Mouse (Mus musculus) intestine, embryonic 14.5 days (tissue): ENCODE data around the gene Hist1h2aa. TPM values are rescaled to one million over a fixed set of nuclear protein-coding genes. Genes with fewer than 3 reads are reported as not detected.

Experiments
- ATAC-seq: fragments of 200-750 bp; cut with Nextera tagmentation; replicated peaks from 2 replicates; pipeline ENCODE4 v1.8.0; 2017; ENCODE audit warnings: low read depth, moderate number of reproducible peaks, moderate TSS enrichment, moderate library complexity; ENCODE audit not compliant: low FRiP score, low TSS enrichment
- DNase-seq: peaks from one replicate; pipeline ENCODE4 v3.0.0-alpha.2; 2018; ENCODE audit warnings: low spot score
- H3K27ac ChIP-seq: fragments of 300-500 bp; sonication (generic); 2 replicates; pipeline ENCODE4 v1.5.1; 2014; ENCODE audit warnings: low read depth, mild to moderate bottlenecking, control low read depth
- H3K27me3 ChIP-seq: fragments of 300-500 bp; sonication (generic); replicated peaks from 2 replicates; pipeline ENCODE4 v1.6.1; 2014; ENCODE audit warnings: low read length, control low read depth; ENCODE audit not compliant: control insufficient read depth, insufficient read depth
- H3K36me3 ChIP-seq: fragments of 300-500 bp; sonication (generic); 2 replicates; pipeline ENCODE4 v1.6.1; 2014; ENCODE audit warnings: low read length, control low read depth; ENCODE audit not compliant: control insufficient read depth, insufficient read depth
- H3K4me1 ChIP-seq: fragments of 300-500 bp; sonication (generic); replicated peaks from 2 replicates; pipeline ENCODE4 v1.6.1; 2014; ENCODE audit warnings: low read length, control low read depth, mixed read lengths; ENCODE audit not compliant: control insufficient read depth, insufficient read depth
- H3K4me2 ChIP-seq: fragments of 300-500 bp; sonication (generic); 2 replicates; pipeline ENCODE4 v1.6.1; 2014; ENCODE audit warnings: low read length
- H3K4me3 ChIP-seq: fragments of 300-500 bp; sonication (generic); 2 replicates; pipeline ENCODE4 v1.5.1; 2014; ENCODE audit warnings: low read depth, low read length, control low read depth, mixed read lengths
- H3K9ac ChIP-seq: fragments of 300-500 bp; sonication (generic); 2 replicates; pipeline ENCODE4 v1.6.1; 2014; ENCODE audit warnings: mild to moderate bottlenecking, low read length
- H3K9me3 ChIP-seq: fragments of 300-500 bp; sonication (generic); 2 replicates; pipeline ENCODE4 v1.6.1; 2016; ENCODE audit warnings: low read length, control low read depth; ENCODE audit not compliant: control insufficient read depth
- WGBS: fragments of 180-500 bp; shearing (Covaris S2); extraction: QIAGEN DNeasy Blood & Tissue Kit; methylation state at CpG from one replicate; pipeline ENCODE4 v1.1.7; 2014; 5-methylcytosine and 5-hydroxymethylcytosine counted together
- polyA plus RNA-seq: library from polyadenylated mRNA; unstranded; fragments of >200 nt; fragmentation: Nextera tagmentation; extraction: Ambion mirVana; gene quantifications from 2 replicates; pipeline ENCODE4 v1.2.1, GENCODE M21; 2014

The Hist1h2aa gene
- polyA plus RNA-seq, 1 experiment from 2014 or later, result not detected

DNA sequence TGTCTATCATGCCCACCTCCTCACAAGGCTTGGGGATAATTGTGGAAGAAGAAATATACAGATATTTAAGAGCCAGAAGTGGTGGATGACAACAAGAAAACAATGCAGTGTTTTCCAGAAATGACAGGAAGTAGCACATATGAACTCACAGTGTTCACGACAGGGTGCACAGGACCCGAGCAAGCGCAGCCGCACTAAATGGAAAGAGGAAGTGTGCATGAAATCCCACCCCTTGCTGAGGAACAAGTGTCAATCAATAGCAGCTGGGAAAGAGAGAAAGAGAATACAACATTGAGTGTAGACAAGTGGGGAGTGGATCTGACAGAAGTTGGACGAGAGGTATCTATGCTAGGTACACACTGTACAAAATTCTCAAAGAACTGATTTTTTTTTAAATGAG, 22.9 kb upstream of the Hist1h2aa start:
- H3K4me3 ChIP-seq, result no peak overlapping the region
- no peaks in the 10 kb centered on the region for H3K27me3 ChIP-seq
- ATAC-seq (no peak), DNase-seq (no peak)
- H3K4me1 ChIP-seq, result peaks cover 9% of the 10 kb centered on the region
- H3K9ac ChIP-seq, result no peak overlapping the region
- no peak overlapping the region for H3K4me2 ChIP-seq
- 89% methylated on average over 5 of the region's 5 CpGs for WGBS
- no peaks in the 10 kb centered on the region for H3K9me3 ChIP-seq
- no peak overlapping the region for H3K27ac ChIP-seq
- no peaks in the 10 kb centered on the region for H3K36me3 ChIP-seq

GRCm38 (mm10) chr13:23913791-23914306, 20.4 kb upstream of the Hist1h2aa start:
- peak overlapping the region; percentile 42 for H3K4me2 ChIP-seq
- peak; percentile 59 for DNase-seq
- peaks cover 9% of the 10 kb centered on the region for H3K4me1 ChIP-seq
- peak overlapping the region; percentile 27 for H3K4me3 ChIP-seq
- peak; percentile 43; the same call in 1 of the 2 replicates for ATAC-seq
- no peak overlapping the region for H3K9ac ChIP-seq
- WGBS, result 22% methylated on average over 6 of the region's 6 CpGs
- no peaks in the 10 kb centered on the region for H3K36me3 ChIP-seq
- no peaks in the 10 kb centered on the region for H3K9me3 ChIP-seq
- H3K27ac ChIP-seq, result peak overlapping the region; percentile 71
- no peaks in the 10 kb centered on the region for H3K27me3 ChIP-seq

GRCm38 (mm10) chr13:23914376-23915167, 19.7 kb upstream of the Hist1h2aa start, which contains the start of gene Slc17a4:
Gene Slc17a4 (minus strand): TSS chr13:23915009.
- Histone ChIP-seq H3K4me2 (peak within 1 kb of the TSS; percentile 42), H3K9me3 (no peaks in the 10 kb centered on the region), H3K27me3 (no peaks in the 10 kb centered on the region), H3K4me1 (peaks cover 9% of the 10 kb centered on the region), H3K27ac (peak within 1 kb of the TSS; percentile 71), H3K36me3 (no peaks in the 10 kb centered on the region), H3K9ac (no peak within 1 kb of the TSS), H3K4me3 (peak within 1 kb of the TSS; percentile 27)
- DNase-seq (peak; percentile 68), ATAC-seq (no peak; the same call in 1 of the 2 replicates)
- WGBS, result 39% methylated on average over 9 of the region's 9 CpGs

DNA sequence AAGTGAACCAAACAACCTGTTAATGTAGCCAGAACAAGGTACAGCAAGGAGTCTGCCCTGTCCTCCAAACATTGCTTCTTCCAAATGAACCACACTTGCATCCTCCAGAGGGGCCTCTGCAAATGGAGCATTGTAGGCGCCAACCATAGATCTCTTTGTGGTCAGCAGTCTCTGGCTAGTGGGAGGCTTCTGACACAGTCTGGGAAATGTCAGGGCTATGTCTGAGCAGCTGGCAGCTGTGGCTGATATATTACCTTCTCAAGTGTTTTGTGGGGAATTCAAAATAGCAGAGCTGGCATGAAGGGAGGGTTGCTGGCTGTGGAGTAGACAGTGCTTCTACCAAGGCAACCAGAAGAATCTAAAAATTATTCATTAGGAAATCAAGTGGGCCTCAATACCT, 18.1 kb upstream of the Hist1h2aa start:
- ATAC-seq, result no peak
- Histone ChIP-seq H3K36me3 (no peaks in the 10 kb centered on the region), H3K4me3 (no peak overlapping the region), H3K4me2 (no peak overlapping the region), H3K27me3 (no peaks in the 10 kb centered on the region), H3K9me3 (no peaks in the 10 kb centered on the region), H3K27ac (no peak overlapping the region), H3K4me1 (peaks cover 9% of the 10 kb centered on the region), H3K9ac (no peak overlapping the region)
- DNase-seq, result no peak
- WGBS, result 65% methylated on average over 1 of the region's 1 CpGs

DNA sequence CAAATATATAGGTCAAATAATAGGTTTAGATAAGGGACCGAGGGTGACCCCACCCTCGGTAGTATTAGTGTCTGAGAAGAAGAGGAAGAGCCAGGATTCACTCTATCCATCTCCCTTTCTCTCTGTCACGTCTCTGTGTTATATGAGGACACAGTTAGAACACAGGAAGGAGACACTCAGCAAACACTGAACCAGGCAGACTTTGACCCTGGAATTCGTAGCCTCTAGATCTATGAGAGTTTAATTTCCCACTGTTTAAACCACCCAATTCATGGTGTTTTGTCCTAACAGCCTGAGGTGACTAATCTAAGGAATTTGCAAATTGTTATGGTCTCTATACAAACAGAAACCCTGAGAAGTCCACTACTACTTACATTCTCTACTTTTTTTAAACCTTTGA, 16.6 kb upstream of the Hist1h2aa start:
- 42% methylated on average over 4 of the region's 4 CpGs for WGBS
- H3K9ac ChIP-seq, result no peak overlapping the region
- H3K4me2 ChIP-seq, result no peak overlapping the region
- H3K27me3 ChIP-seq, result no peaks in the 10 kb centered on the region
- no peak overlapping the region for H3K27ac ChIP-seq
- H3K4me3 ChIP-seq, result no peak overlapping the region
- ATAC-seq (peak; percentile 52; the same call in 1 of the 2 replicates), DNase-seq (no peak)
- H3K4me1 ChIP-seq, result peaks cover 9% of the 10 kb centered on the region
- H3K36me3 ChIP-seq, result no peaks in the 10 kb centered on the region
- no peaks in the 10 kb centered on the region for H3K9me3 ChIP-seq

DNA sequence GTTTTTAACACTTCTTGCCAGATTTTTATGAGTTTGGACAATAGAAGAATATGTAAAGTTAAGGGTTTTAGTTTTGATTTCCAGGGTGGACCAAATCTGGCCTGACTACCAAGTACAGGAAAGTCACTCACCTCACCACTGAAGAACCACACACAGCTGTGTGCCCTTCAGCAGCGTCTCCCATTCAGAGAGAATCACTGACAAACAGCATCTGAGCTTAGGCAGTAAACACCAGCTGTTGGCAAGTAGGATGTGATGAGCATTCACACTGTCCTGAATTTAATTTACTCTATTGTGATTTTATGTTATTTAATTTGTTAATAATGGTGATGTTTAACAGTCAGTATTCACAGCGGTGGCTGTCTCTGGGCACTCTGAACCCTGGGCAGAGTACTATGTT, 8.5 kb upstream of the Hist1h2aa start:
- Histone ChIP-seq H3K27ac (no peak overlapping the region), H3K36me3 (no peaks in the 10 kb centered on the region), H3K9me3 (no peaks in the 10 kb centered on the region), H3K4me1 (no peaks in the 10 kb centered on the region; the same call in 1 of the 2 replicates), H3K27me3 (no peaks in the 10 kb centered on the region), H3K4me3 (no peak overlapping the region), H3K4me2 (no peak overlapping the region), H3K9ac (no peak overlapping the region)
- ATAC-seq (no peak), DNase-seq (no peak)
- 60% methylated on average over 2 of the region's 2 CpGs for WGBS

GRCm38 (mm10) chr13:23928637-23929036, 5.6 kb upstream of the Hist1h2aa start:
- no peak overlapping the region for H3K4me2 ChIP-seq
- no peaks in the 10 kb centered on the region for H3K27me3 ChIP-seq
- no peaks in the 10 kb centered on the region for H3K36me3 ChIP-seq
- 0 out of 2 replicates have a peak, but pooled peaks have one; percentile 50 for ATAC-seq
- no peak overlapping the region for H3K4me3 ChIP-seq
- no peaks in the 10 kb centered on the region; the same call in 1 of the 2 replicates for H3K4me1 ChIP-seq
- 32% methylated on average over 3 of the region's 3 CpGs for WGBS
- no peaks in the 10 kb centered on the region for H3K9me3 ChIP-seq
- DNase-seq, result no peak
- H3K9ac ChIP-seq, result no peak overlapping the region
- no peak overlapping the region for H3K27ac ChIP-seq

DNA sequence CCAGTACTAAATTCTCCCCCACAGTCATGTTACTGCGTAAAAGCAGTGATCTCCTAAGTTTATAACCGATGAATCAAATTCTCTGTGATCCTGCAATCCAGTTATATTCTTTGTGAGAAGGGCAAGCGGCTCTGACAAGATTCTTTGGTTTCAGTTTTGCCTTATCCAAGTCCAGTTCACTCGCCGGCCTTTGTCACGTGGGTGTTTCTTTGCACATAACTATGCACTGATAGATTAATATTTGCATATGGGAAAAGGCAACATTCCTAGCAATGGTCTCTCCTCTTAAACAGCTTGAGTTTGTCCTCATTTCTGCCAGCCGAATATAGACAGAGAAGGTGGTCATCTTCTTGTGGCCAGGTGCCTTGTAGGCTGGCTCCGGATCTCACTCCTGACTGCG, 3.8 kb upstream of the Hist1h2aa start:
- no peak overlapping the region for H3K4me3 ChIP-seq
- 84% methylated on average over 9 of the region's 9 CpGs for WGBS
- no peak overlapping the region for H3K4me2 ChIP-seq
- no peak for DNase-seq
- H3K27me3 ChIP-seq, result no peaks in the 10 kb centered on the region
- no peaks in the 10 kb centered on the region; the same call in 1 of the 2 replicates for H3K4me1 ChIP-seq
- H3K9ac ChIP-seq, result no peak overlapping the region
- no peak for ATAC-seq
- H3K27ac ChIP-seq, result no peak overlapping the region
- no peaks in the 10 kb centered on the region for H3K9me3 ChIP-seq
- H3K36me3 ChIP-seq, result no peaks in the 10 kb centered on the region
